Mouse (Mus musculus) liver, embryonic 14.5 days (tissue): ENCODE data around the gene Prss48. TPM values are rescaled to one million over a fixed set of nuclear protein-coding genes. Genes with fewer than 3 reads are reported as not detected.

Source experiments
- ATAC-seq: fragments of 200-750 bp; cut with Nextera tagmentation; 2 replicates; pipeline ENCODE4 v1.8.0; 2017; ENCODE audit warnings: moderate number of reproducible peaks, mild to moderate bottlenecking, moderate library complexity; ENCODE audit not compliant: insufficient read depth
- DNase-seq, 3 experiments: peaks; one replicate each; pipeline ENCODE4 v3.0.0-alpha.2; 2012 to 2013; ENCODE audit warnings: low read depth in 3 of 3, low spot score in 3 of 3
- H3K27ac ChIP-seq: fragments of 300-500 bp; sonication (generic); 2 replicates; pipeline ENCODE4 v1.5.1; 2014; ENCODE audit warnings: moderate library complexity, mild to moderate bottlenecking, control low read depth, inconsistent platforms
- H3K27me3 ChIP-seq: fragments of 300-500 bp; sonication (generic); 2 replicates; pipeline ENCODE4 v1.6.1; 2014; ENCODE audit warnings: mild to moderate bottlenecking, low read length, moderate library complexity; ENCODE audit not compliant: control insufficient read depth, insufficient read depth
- H3K36me3 ChIP-seq: fragments of 300-500 bp; sonication (generic); replicated peaks from 2 replicates; pipeline ENCODE4 v1.6.1; 2014; ENCODE audit warnings: low read depth; ENCODE audit not compliant: control insufficient read depth, insufficient read depth
- H3K4me1 ChIP-seq, 2 experiments: fragments of 200-500 bp in 1 of 2; fragments of 300-500 bp in 1 of 2; sonication (generic) in 1 of 2; replicated peaks; 2 replicates each; pipeline ENCODE4 v1.6.1; 2012 to 2014; ENCODE audit warnings: antibody characterized with exemption in 1 of 2, inconsistent platforms in 1 of 2, low read length in 1 of 2; ENCODE audit not compliant: control insufficient read depth in 2 of 2, insufficient read depth in 2 of 2
- H3K4me2 ChIP-seq: fragments of 300-500 bp; sonication (generic); 2 replicates; pipeline ENCODE4 v1.6.1; 2014; ENCODE audit warnings: low read depth, mild to moderate bottlenecking, control low read depth, moderate library complexity
- H3K4me3 ChIP-seq, 2 experiments: fragments of 200-500 bp in 1 of 2; fragments of 300-500 bp in 1 of 2; sonication (generic) in 1 of 2; 2 replicates each; pipeline ENCODE4 v1.5.1; 2012 to 2014; ENCODE audit warnings: low read depth in 2 of 2, low read length in 2 of 2, mild to moderate bottlenecking in 2 of 2, control low read depth in 1 of 2, inconsistent platforms in 1 of 2, moderate library complexity in 1 of 2; ENCODE audit not compliant: insufficient read depth in 1 of 2
- H3K9ac ChIP-seq: fragments of 300-500 bp; sonication (generic); replicated peaks from 2 replicates; pipeline ENCODE4 v1.6.1; 2014; ENCODE audit warnings: mild to moderate bottlenecking, control low read depth, moderate library complexity
- H3K9me3 ChIP-seq: fragments of 300-500 bp; sonication (generic); 2 replicates; pipeline ENCODE4 v1.6.1; 2016; ENCODE audit warnings: low read length, mixed read lengths; ENCODE audit not compliant: control insufficient read depth
- CTCF ChIP-seq: IDR thresholded peaks from 2 replicates; pipeline ENCODE4 v1.5.1; 2016; ENCODE audit warnings: antibody characterized with exemption, low read depth, control low read depth
- EP300 ChIP-seq: IDR thresholded peaks from 2 replicates; pipeline ENCODE4 v1.6.1; 2016; ENCODE audit warnings: antibody characterized with exemption, low read depth
- WGBS: fragments of 180-500 bp; shearing (Covaris S2); extraction: QIAGEN DNeasy Blood & Tissue Kit; methylation state at CpG from one replicate; pipeline ENCODE4 v1.1.7; 2014; ENCODE audit not compliant: insufficient replicate concordance; 5-methylcytosine and 5-hydroxymethylcytosine counted together
- polyA plus RNA-seq, 2 experiments: library from polyadenylated mRNA; depleted of rRNA in 1 of 2; stranded (reverse) in 1 of 2; unstranded in 1 of 2; fragments of >200 nt; fragmentation: Nextera tagmentation in 1 of 2; extraction: Ambion mirVana in 1 of 2; gene quantifications; 2 replicates each; pipeline versions ENCODE4 v1.2.1 to v1.2.3; 2012 to 2014

The Prss48 gene
- polyA plus RNA-seq, 2 experiments: not detected

DNA sequence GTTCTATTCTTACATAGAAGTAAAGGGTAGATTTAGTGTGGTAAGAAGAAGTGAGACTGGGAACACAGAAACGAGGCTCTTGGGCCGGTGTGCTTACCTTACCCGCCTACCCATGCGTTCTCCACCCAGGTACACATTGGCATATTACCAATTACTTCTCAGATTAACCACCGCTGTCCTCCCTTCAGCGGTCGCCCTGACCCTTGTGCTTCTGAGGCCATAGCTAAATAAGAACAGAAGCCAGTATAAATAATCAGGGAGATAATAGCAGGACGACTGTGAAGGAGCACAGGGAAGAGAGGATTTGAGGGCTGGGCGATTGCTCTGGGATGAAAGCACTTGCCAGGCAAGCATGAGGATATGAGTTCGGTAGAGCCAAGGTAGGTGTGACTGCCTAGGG is 11.5 kb upstream of the Prss48 start:
- Histone ChIP-seq H3K9ac (no peak overlapping the region), H3K9me3 (no peaks in the 10 kb centered on the region), H3K4me3 (no peak overlapping the region), H3K27me3 (no peaks in the 10 kb centered on the region), H3K4me2 (no peak overlapping the region), H3K36me3 (no peaks in the 10 kb centered on the region), H3K4me1 (peaks cover 0 to 3% of the 10 kb centered on the region in 2 experiments; a peak in 2 of 4 replicates), H3K27ac (no peak overlapping the region)
- 74% methylated on average over 10 of the region's 10 CpGs for WGBS
- no peak for DNase-seq
- no peak for ATAC-seq
- TF ChIP-seq CTCF: no peak
- TF ChIP-seq EP300: no peak

DNA sequence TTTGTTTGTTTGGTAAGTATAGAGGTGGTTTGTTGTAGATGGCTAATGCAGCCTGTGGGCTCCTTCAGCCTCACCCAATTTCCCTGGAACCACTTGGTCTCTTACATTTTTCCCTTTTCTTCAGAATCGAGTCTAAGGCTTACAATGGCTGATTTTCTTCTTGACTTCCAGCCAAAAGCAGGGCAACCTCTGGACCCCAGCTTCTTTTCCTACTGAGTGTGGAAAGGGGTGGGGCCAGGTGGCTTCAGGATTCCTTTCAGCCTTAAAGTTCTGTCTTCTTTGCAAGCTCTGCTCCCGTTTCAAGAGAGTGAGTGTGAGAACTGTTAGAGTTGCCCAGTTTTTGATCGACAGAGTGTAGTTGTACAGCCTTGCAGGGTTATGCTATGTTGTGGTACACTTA is 9.5 kb upstream of the Prss48 start:
- Histone ChIP-seq H3K9me3 (no peaks in the 10 kb centered on the region), H3K36me3 (no peaks in the 10 kb centered on the region), H3K27ac (no peak overlapping the region), H3K4me3 (no peak overlapping the region), H3K27me3 (no peaks in the 10 kb centered on the region), H3K4me2 (no peak overlapping the region), H3K9ac (no peak overlapping the region), H3K4me1 (no peaks in the 10 kb centered on the region; a peak in 1 of 4 replicates)
- DNase-seq (no peak), ATAC-seq (no peak)
- no peak for TF ChIP-seq CTCF
- no peak for TF ChIP-seq EP300
- 41% methylated on average over 3 of the region's 3 CpGs for WGBS

DNA sequence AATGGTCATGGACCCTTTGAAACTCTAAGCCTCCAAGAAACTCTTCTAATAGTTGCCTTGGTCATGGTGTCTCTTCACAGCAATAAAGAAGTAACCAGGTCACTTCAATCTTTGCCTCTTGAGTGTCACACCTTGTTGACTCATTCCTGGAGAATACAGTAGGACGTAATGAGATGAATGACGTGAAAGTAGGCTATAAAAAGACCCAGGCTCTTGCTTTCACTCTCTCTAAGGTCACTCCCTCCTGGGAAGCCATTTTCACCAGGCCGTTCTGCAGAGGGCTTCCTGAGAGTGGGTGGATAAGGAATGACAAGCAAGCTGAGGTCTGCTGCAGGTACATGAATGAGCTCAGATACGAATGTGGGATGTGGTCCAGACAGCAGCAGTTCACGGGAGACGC is 9.1 kb upstream of the Prss48 start:
- 69% methylated on average over 6 of the region's 6 CpGs for WGBS
- Histone ChIP-seq H3K9ac (no peak overlapping the region), H3K9me3 (no peaks in the 10 kb centered on the region), H3K27ac (no peak overlapping the region), H3K4me3 (no peak overlapping the region), H3K4me2 (no peak overlapping the region), H3K36me3 (no peaks in the 10 kb centered on the region), H3K4me1 (no peaks in the 10 kb centered on the region; a peak in 1 of 4 replicates), H3K27me3 (no peaks in the 10 kb centered on the region)
- ATAC-seq (no peak), DNase-seq (no peak)
- TF ChIP-seq CTCF (no peak), EP300 (no peak)

DNA sequence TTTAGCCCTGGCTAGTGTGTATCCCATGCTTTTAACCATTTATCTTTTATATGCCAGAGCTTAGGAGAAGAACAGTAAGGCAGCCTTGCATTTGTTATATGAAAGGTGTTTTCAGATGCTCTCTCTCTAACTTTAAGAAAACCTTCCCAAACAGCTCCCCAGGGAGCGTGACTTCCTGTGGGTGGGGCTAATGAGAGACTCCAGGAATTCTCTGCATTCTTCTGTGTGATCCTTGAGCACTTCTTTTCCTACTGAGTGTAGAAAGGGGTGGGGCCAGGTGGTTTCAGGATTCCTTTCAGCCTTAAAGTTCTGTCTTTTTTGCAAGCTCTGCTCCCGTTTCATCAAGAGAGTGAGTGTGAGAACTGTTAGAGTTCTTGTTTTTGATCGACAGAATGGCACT is 8.3 kb upstream of the Prss48 start:
- H3K9ac ChIP-seq: no peak overlapping the region
- no peaks in the 10 kb centered on the region for H3K9me3 ChIP-seq
- no peak overlapping the region for H3K4me3 ChIP-seq
- ATAC-seq (no peak), DNase-seq (no peak)
- H3K36me3 ChIP-seq: no peaks in the 10 kb centered on the region
- H3K4me1 ChIP-seq: no peaks in the 10 kb centered on the region; a peak in 1 of 4 replicates
- TF ChIP-seq EP300 (no peak), CTCF (no peak)
- WGBS: 56% methylated on average over 3 of the region's 3 CpGs
- H3K27ac ChIP-seq: no peak overlapping the region
- no peak overlapping the region for H3K4me2 ChIP-seq
- no peaks in the 10 kb centered on the region for H3K27me3 ChIP-seq

DNA sequence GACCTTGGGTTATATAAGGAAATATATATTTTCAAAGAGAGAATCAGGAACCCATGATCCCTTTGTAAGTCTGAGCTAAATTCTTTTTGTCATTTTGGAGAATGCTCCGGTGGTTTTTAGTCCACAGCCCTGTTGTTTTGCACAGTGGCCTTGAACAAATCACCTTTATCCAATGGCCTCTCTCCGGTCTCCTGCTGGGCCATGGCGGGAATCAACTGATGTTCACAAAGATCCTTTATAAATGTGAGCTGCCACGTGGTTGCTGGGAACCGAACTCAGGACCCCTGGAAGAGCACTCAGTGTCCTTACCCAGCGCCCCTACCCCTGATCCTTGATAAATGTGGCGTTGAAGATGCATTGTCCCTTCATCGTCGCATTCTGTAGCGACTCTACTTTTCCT is 2.5 kb upstream of the Prss48 start:
- Histone ChIP-seq H3K9me3 (no peaks in the 10 kb centered on the region), H3K4me3 (no peak overlapping the region), H3K27ac (no peak overlapping the region), H3K36me3 (no peaks in the 10 kb centered on the region), H3K4me1 (peaks cover 11 to 12% of the 10 kb centered on the region in 2 experiments), H3K27me3 (no peaks in the 10 kb centered on the region), H3K9ac (no peak overlapping the region), H3K4me2 (no peak overlapping the region)
- DNase-seq: no peak
- 85% methylated on average over 10 of the region's 10 CpGs for WGBS
- TF ChIP-seq CTCF: no peak
- TF ChIP-seq EP300: no peak
- ATAC-seq: no peak
